Mouse (Mus musculus) monocyte, adult 2 months (primary cell): ENCODE results near the gene Rab44.

ENCODE experiments used
- DNase-seq, 2 experiments: peaks; one replicate each; pipeline ENCODE4 v3.0.0; 2022; ENCODE audit warnings: low spot score in 2 of 2, low read depth in 1 of 2

Gene Rab44

DNA sequence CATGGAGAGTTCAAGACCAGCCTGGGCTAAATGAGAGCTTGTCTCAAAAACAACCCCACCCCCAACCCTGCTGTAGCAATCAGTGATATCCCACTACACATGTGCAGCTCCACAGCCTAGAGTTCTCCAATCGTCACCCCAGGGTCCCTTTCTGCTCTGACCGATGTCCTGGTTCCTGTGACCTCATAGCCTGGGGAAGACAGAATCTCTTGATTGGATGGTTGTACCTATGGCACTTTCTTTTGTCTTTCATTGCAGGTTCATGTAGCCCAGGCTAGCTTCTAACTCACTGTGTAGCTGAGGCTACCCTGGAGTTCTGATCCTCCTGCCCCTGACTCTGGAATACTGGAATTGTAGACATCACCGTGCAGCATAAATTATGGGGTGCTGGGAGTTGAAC lies 12.6 kb downstream of the Rab44 start:
- no peak for DNase-seq

DNA sequence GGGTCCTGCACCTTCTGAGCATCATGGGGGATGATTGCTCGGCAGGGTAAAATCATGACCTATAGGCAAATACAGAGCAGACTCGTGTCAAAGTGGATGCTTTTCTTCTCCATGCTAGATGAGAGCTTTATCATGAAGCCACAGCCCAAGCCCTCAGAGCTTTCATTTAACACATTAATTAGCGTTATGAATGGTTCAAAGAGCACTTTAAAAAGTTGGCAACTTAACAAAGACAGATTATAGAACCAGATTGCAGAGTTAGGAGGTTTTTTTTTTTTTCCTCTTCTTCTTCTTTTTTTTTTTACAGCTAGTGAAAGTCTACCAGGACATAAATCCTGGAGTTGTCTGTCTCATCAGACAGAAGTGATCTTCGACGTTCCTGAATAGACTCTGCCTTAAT lies 15.4 kb downstream of the Rab44 start:
- DNase-seq, result no peak

DNA sequence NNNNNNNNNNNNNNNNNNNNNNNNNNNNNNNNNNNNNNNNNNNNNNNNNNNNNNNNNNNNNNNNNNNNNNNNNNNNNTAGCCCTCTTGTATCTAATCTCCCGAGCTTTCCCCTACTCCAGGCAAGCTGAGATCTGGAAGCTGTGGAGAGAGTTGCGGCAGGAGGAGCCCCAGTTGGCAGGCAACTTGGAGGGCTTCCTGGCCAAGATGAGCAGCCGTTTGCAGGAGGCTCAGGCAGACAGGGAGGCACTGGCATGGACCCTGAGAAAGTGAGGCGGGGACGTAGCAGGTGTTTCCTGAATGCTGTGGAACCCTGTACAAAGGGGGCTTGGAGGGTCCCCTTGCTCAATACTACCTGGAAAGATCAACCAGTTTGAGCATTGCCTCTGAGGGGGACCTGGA lies 21.1 kb downstream of the Rab44 start:
- DNase-seq, result no peak

DNA sequence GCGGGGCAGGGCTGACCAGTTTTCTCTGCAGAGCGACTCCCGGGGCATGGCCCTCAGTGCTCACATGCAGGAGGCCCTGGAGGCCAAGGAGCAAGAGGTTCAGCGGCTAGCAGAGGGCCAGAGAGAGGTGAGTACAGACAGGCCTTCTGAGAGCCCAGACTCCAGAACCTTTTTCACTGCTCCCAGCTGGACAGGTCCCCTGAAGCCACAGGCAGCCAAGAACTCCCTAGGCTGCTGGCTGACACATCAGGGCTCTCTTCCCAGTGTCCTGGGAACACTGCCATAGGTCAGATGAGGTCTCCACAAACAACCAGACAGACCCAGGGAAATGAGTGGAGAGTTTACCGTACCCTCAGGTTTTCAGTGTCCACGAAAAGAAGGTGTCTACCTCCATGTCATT lies 22.3 kb downstream of the Rab44 start:
- no peak for DNase-seq

DNA sequence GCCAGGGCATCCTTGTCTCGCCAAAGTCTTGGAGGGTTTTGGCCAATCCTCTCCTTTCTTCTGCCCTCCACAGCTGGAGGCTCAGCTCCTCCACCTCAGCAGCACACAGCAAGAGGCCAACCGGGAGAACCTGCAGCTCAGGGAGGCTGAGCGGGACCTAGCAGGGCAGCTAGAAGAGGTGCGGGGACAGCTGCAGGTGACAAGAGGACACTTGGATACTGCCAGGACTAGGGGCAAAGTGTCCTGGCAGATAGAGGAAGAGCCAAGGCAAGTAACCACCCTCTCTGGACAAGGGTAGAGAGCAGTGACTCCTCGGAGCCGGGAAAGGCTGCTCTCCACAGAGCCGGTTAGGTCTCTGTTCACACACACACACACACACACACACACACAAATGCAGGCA lies 24.0 kb downstream of the Rab44 start:
- DNase-seq, result no peak

DNA sequence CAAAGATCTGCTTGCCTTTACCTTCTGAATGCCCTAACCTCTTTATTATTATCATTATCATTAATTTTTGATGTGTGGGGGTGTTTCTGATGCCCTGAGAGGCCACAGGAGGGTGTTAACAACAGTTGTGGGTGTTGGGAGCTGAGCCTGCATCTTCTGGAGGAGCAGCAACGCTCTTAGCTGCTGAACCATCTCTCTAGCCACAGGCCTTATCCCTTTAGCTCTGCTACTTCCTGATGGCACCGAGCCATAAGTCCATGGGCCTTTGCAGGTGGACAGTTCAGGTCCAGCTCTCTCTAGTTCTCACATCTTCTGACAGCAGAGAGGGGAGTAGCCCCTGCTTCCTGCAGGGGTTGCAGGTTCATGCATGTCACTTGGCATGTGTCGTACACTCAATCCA lies 27.6 kb downstream of the Rab44 start:
- DNase-seq, result no peak

DNA sequence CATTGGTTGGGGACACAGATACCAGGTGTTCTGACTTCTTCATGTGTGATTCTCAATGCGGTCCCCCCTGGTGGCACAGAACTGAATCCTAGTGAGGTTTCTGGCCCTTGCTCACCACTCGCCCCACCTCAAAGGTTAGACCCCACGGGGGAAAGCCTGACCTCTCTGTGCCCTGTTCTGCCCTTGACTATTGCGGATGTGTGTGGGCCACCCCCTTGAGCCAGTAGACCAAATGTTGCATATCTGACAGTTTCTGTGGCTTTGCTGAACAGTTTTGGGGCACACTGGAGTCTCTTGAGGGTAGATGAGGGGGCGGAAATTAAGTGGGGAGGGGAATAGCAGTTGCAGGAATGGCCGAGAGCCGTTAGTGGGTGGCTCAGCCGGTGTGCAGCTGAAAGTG lies 29.3 kb downstream of the Rab44 start:
- no peak for DNase-seq

DNA sequence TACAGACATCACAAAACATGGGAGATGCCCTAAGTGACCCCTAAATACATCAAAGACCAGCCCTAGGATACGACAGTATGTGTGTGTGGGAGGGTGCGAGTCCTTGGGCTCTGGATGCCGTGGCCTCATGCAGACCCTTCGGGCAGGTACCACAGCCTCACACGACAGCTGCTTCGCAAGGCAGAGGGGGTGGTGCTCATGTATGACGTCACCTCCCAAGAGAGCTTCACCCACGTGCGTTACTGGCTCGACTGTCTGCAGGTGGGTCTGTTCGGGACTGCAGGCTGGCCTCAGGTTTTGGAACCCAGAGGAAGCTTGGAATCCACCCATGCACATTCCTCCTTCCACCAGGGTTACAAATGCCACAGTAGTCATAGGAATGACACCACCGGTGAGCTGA lies 31.2 kb downstream of the Rab44 start:
- DNase-seq, result no peak

DNA sequence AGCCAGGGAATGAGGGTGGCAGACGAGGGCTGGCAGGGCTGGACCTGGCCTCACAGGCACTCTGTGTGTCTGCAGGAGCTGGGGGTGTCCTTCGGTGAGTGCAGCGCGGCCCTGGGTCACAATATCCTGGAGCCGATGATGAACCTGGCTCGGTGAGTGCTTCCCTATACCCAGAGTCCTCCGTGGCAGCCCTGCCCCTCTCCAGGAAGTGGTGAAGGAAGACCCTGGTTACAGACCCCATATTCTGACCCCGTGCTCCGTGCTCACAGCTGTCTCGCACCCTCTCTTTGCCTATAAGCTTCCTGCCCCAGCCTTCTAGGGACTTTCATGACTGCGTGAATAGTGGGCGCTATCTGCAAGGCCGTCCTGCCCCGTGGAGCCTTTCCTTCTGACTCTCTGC lies 33.3 kb downstream of the Rab44 start:
- no peak for DNase-seq

DNA sequence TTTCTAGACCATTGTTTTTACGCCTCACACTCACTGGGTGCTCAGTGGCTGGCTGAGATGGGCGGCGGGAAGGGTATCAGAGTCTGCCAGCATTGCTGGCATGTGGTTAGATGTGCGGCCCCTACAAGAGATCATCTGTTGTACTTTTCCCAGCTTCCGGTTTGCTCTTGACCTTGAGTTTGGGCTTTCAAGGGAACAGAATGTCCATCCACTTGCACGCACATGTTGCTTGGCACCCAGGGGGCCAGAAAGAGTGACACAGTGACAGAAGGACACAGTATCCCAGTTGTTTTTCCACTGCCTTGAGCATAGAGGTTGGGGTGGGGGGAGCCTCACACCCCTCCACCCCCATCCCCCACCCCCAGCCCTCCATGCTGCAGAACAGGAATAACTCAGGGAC lies 33.8 kb downstream of the Rab44 start:
- no peak for DNase-seq

DNA sequence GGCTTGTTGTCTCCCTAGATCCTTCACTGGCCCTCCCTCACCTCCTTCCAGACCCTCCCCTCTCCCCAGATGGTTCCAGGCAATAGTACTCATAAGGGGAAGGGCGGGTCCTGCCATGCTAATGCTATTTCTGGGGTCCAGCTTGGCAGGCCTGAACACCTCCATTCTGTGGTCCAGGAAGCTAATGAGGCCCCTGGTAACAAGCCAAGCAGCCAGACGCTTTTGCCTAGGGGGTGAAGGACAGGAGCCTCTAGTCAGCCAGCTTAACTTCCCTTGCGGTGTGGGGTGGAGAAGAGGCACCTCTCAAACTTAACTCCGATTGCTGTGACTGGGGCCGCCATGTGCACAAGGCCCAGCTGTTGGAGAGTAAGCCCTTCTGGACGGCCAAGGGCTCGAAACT lies 35.8 kb downstream of the Rab44 start:
- no peak for DNase-seq

DNA sequence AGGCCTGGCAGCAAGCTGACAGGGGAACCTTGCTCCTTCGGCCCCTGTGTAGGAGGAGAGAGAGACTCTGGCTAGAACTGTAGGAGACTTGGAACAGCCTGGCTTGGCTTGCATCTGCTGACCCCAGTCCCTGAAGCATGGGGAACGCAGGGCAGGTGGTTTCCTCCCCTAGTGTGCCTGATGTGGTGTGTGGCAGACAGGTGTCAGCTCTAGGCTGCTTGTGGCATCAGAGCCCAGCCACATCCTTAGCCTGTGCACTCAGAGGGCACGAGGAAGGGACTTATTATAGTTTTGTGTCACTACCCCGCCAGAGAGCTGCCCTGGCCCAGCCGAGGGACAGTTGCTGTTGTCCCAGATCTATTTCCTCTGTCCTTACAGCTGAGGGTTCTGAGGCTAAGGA lies 38.6 kb downstream of the Rab44 start:
- DNase-seq, result no peak

DNA sequence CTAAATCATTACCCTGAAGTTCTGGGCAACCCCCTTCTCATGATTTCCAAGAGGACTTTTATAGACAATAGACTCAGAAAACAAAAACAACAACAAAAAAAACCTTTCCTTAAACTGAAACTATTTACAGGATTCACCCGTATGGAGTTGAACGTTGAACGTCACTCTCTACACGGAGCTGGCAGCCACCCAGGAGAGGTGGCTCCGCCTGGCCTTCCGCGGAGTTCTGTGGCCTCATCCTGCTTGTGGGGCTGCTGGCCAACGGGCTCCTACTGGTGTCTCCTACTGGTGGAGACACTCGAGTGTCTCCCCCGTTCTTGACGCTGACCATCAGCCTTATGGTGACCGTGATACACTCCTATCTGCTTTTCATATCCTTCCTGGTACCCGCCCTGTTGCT lies 40.3 kb downstream of the Rab44 start:
- DNase-seq, result no peak

DNA sequence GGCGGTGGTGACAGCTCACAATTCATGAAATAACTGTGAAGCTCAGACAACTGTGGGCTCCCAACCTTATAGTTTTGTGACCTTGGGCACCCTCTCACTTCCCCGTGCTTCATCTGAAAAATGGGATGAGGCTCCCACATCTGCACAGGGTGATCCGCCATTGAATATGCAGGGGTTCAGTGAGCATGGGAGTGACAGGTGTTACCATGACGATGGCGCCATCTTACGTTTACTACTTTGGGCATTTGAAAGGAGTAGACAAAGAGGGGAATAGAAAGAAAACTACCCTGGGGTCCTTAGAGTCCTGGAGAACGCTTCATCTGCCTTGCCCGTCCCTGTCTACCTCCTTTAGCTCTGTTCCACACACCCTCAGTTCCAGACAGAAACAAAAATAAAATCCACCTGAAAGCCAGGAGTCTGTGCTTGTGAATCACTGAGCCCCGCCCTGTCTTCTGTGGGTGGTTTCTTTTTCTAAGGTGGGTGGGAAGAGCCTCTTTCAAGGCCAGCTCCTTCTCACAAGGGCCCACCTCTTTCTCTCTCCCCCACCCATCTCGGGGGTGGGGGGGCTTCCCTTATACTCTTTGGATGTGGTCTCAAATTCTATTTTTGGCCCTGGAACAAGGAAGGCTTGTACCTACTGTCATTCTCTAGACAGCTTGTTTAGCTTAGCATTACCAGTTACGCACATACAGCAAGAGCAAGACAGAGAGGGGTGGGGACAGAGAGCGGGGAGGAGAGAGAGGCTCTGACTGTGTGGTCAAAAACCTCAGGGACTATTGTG lies 41.6 kb downstream of the Rab44 start:
- DNase-seq, result no peak

DNA sequence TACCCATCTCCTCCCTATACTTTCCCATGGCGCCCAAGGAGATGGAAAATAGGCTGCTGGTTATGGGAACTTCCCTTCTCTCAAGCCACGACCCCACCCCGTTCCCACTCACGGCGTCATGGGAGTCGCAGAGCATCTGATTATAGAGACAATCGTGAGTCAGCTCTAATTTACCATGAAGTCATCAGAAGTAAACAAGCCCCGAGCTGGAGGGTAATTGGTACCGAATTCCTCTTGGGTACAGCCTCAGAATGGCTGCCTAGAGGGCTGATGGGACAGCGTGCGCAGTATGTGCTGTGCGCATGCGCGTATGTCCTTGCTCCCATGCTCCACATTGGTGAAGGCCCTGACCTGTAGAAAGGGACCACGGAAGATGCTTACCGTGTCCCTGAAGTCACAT lies 42.5 kb downstream of the Rab44 start:
- no peak for DNase-seq

DNA sequence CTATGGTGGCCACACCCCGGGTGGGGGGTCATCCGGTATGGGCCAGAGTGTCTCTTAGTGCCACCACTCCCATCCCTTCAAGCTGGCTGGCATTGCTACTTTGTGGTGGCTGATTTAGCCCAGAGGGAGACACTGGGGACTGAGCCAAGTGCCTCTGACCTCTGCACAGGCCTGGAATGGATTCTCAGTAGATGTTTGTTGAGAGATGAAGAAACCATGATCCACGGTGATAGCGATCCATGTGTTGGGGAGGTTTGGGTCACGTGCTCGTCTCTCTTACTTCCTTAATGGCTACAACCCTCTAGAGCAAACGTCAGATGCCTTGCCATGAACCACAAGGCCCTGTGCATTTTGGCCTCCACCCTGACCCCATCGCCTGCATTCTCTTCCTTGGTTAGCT lies 42.9 kb downstream of the Rab44 start:
- DNase-seq, result no peak

DNA sequence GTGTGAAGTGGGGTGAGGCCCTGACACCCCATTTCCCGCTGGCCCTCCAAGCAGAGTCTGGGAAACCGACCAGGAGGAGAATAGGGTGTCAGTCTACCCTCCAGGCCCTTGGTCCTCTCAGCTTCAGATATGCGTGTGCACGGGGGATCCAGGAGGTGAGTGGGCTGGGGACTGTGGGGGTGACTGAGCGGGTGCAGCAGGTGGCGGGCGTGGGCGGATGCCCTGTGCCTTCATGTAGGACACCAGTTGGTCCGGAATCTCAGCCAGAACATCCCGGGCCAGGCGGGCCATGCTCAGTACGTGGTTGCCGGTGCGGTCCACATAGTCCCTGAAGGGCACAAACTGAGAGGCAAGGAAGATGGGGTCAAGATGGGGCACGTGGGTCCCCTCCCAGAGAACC lies 45.0 kb downstream of the Rab44 start:
- no peak for DNase-seq

DNA sequence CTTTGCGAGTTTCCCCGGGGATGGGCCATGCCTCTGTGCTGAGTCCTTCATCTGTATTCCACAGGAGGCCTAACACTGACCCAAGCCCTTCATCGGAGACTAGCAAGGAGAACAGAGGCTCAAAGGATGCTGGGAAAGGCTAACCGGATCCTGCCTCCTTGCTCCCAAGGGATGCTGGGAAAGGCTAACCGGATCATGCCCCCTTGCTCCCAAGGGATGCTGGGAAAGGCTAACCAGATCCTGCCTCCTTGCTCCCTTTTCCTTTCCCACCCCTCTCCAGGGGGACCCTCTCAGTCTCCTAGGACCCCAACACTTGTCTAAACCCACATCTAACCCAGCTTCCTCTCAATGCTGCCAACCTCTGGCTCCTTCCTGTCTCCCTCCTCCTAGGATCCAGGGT lies 45.4 kb downstream of the Rab44 start:
- DNase-seq, result no peak

DNA sequence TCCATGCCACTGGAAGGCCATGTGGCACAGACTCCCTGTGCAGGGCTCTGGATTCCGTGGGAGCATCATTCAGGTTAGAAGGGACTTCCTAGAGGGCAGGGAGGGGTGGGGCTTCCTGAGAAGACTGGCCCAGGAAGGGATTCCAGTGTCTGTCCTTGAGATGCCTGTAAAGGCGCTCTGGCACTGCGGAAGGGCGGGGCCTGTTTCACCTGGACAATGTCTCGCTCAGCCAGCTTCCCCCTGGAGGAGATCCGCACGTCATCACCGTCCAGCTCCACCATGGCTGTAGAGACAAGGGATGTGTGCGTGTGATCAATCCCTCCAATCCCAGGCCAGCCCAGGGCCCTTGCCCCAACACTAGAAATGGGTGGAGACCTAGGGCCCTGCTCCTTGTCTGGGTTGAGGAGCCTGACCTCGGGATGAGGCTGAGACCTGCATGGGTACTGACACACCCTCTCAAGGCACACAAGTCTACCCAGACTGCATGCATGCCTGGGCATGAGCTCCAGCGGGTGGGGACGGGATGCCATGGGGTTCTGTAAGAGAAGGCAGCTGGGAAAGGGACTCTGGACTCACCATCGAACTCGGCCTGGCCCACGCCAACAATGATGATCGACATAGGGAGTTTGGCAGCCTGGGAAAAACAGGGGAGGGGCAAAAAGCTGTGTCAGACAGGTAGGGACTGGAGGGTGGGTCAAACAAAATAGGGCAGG lies 46.0 kb downstream of the Rab44 start:
- DNase-seq, result no peak

DNA sequence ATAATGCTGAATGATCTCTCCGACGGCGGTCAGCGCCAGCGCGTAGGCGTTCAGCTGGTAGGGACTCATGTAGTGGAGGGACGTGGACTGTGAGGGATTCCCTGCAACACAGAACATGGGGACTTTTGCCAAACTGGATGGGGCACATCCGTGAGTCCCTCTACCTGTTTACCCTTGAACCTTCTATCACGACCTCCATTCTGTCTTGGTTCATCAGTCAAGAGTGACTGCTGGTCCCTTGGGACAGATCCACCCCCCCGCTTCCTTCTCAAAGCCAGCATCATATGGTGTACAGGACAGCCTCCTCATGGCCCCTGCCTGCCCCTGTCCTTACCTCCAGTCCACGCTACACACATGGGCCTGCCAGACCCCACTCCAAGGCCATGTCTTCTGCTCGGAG lies 48.4 kb downstream of the Rab44 start:
- no peak for DNase-seq

DNA sequence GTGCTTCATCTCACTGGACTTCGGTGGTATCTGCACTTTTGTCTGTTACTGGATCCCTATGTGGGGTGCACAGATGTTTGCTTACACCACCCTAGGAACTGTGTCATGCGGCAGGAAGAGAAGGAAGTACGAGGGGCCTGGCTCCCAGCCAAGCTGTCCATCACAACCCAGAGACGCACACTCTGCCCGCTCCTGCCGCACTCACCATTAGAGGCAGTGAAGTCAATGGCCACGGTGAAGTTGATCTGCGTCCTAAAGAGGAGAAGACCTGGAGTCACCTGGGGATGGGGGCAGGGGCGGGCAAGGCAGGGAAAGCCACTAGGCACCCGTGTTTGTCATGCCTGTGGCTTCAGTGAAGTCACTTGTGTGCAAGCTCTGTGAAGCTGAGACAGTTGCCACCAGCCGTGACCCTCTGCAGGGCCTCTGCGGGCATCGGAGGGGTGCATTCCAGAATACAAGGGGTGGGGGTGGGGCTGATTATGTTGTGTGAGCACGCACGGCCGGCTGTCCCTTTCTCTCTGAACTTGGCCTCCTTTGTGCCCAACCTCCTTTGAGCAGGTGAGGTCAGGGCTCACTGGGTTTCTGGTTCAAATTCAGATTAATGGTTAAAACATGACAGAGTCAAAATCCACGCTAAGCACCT lies 50.6 kb downstream of the Rab44 start:
- DNase-seq, result peak; percentile 21 to 63

DNA sequence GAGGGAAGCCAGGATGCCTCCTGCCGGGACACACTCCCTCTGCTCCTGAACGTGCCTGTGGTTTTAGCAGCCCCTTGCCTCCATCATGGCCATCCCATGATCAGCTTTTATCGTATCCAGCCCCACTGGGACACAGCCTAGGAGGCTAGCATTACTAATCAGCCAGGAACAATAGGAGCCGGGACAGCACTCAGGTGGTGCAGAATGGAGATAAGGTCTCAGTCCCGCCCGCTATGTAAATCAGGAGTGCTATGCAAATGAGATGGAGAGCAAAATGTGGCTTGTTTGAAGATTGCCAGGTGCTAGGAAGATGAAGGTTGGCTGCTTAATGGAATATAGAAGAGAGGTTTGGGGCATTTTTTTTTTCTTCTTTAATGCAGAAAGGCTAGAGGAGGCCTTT lies 51.5 kb downstream of the Rab44 start:
- no peak for DNase-seq
